Mouse (Mus musculus) monocyte, adult 2 months (primary cell): ENCODE data around the gene Clptm1.
"Not testable (repeated sequence)": the region's sequence is repeated elsewhere in the genome, so short reads cannot be mapped to it uniquely, and the experiment has no call there.

ENCODE experiments used
- DNase-seq, 2 experiments: peaks; one replicate each; pipeline ENCODE4 v3.0.0; 2022; ENCODE audit warnings: low spot score in 2 of 2, low read depth in 1 of 2

Clptm1 gene

GRCm38 (mm10) chr7:19691873-19692865, 27.3 kb upstream of the Clptm1 start, which contains the start of gene Apoc1:
Apoc1 (minus strand) TSS chr7:19692660.
- DNase-seq = no peak

DNA sequence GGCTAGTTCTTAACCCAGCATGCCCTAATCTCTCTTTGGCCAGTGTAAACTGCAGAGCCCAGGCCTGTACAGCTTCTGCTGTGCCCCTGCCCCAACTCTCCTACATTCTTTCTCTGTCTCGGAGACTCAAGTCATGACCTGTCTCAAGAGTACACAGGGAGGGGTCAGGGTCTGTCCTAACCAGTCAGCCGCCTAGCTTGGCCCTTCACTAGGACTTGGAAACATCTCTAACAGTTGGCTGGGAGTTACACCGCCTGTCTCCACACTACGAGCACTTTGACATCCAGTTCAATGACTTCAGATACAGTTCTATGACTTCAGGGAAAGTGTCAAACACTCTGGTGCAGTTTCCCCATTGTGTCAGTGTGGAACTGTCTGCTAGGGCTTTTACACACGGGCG, 26.6 kb upstream of the Clptm1 start:
- no peak for DNase-seq

DNA sequence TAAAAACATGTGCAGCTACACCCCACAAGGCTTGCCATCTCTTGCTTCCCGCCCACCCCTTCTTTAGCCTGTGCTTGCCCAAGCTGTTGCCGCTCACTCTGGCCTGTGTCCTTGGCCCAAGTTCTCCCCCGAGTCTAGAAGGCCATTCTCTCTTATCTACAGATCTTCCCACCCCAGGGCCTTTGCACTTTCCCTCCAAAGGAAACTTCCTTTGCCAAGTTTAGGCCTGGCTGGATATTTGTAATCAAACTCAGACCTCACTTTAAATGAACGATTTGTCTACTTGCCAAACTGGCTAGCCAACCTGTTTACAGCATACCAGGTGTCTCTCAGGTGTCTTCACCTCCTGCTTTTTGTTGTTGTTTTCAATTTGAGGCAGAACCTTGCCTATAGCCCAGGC, 26.0 kb upstream of the Clptm1 start:
- no peak for DNase-seq

DNA sequence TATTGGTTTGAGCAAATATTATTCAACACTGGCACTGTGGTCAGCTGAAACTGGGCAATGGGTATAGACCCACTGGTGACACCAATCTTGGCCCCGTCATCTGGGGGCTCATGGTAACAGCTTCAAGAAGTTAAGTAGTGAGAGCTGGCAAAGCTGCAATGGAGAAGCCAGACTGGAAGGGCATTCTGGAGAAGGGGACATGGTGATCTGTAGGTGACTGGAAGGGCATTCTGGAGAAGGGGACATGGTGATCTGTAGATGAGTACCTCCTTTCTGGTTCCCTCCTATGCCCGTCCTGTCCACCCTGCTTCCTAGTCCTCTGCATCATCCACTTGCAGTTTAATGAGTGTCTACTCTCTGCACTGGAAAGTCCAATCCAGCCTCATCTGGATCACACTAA, 23.8 kb upstream of the Clptm1 start:
- no peak for DNase-seq

DNA sequence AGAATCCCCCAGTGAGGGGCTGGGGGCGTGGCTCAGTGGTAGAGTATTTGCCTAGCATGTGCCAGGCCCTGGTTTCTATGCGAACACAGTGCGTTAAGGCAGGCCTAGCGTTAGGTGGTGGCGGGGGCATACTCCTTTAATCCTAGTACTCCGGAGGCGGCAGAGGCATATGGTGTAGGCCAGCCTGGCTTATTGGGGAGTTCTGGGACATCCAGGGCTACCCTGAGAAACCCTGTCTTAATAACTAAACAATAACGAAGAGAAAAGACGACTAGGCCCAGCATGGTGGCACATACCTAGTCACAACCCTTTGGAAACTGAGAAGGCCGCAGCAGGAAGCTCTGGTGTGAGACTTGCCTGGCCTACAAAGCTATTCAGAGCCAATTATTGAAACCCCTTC, 23.3 kb upstream of the Clptm1 start:
- no peak for DNase-seq

DNA sequence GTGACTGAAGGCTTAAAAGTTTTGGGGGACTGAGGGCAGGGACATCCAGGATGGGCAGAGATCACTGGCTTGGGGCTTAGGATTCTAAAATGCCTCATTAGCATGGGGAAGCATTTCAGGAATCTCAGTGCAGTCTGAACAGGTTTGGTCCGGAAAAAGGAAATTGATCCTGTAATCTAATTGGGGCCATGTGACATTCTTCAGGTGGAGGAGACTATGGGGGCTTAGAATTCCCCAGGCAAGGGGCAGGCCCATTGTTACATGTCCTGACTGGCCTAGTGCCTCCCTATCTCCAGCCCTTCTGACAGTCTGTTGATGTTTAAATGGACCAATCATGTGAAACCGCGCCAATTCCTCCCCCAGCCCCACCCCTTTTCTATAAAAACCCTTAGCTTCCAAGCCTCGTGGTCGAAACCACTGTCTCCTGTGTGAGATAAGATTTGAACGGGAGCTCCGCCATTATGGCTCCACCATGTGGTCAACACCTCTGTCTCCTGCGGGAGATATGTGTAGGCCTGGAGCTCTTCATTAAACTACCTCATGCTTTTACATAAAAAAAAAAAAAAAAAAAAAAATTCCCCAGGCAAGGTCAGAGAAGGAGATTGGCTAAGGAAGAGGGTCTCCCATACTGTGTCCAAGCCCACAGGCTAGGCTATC, 22.2 kb upstream of the Clptm1 start:
- not testable (repeated sequence) for DNase-seq

DNA sequence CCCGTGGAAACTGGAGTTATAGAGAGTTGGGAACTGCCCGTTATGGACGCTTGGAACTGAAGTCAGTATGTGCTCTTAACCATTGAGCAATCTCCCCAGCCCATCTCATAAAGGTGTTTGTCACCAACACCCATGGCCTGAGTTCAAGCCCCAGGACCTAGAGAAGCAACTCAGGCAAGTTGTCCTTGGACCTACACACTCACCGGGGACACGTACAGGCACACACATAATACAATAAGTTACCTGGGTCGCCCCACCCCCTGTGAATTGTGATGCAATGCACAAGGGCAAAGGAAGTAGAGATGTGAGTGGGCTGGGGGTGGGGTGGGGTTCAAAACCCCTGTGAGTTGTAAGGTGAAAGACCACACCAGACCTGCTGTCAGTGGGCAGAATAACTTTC, 21.7 kb upstream of the Clptm1 start:
- no peak for DNase-seq

GRCm38 (mm10) chr7:19685374-19685773, 20.5 kb upstream of the Clptm1 start:
- no peak for DNase-seq

DNA sequence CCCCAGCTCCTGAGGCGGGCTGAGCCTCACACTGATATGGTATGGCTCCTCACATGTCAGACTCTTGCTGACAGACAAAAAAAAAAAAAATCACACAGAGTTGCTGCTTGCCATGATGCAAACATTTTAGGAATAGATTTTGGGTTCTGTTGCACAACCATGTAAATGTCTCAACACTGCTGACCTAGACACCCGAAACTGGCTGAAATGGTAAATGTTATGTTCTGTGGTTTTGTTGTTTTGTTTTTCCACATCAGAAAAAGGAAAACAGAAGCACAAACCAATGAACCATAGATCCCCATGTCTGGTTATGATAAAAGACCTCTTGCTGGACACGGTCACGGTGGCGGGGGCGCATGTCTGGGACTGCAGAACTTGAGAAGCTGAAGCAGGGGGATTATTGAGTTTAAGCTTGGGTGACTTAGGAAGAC, 19.0 kb upstream of the Clptm1 start:
- DNase-seq = peak in 1 of 2 experiments; percentile 23

DNA sequence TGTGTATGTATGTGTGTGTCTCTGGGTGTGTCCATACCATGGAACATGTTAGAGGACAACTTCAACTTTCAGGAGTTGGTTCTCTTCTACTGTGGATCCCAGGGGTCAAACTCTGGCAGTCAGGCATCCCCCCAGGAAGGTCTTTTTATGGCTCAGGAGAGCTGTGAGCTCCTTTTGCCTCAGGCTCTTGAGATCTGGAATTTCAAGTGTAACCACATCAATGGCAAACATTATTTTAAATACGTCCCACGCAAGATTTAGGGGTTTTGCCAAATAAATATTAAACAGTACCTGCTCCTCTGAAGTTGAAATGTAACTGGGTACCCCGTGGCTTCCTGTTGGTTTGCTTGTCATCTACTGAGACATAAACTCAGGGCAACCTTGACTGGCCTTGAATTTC, 18.1 kb upstream of the Clptm1 start:
- DNase-seq = no peak

DNA sequence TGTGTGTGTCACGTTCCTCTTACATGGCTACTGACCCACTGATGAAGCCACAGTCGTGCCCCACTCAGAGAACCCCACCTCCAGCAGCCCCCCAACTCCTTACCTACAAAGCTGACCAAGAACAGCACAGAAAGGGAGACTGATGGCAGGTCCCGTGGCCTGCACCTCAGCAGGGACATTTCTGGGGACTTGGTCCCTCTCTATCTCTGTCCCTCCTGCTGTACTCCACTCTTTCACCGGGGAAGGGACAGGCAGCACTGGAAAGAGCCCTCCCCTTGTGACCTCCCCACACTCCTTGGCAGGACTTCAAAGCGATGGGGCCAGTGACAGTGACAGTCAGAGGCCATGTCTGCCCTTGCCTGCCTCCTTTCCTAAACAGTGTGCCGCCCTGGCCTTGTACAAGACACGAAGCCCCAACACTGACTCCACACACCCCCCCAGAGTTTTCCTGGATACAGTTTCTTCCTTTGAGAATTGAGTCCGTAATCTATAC, 16.4 kb upstream of the Clptm1 start, which contains the start of the genes Gm44805 and Apoc4:
Gm44805 (minus strand) TSS at position 222 of the 493 bp plus-strand sequence.
Apoc4 (minus strand) TSS at position 278 of the 493 bp plus-strand sequence.
- no peak for DNase-seq

- no peak for DNase-seq
Measured at GRCm38 (mm10) chr7:19680702-19681101, 15.9 kb upstream of the Clptm1 start.

GRCm38 (mm10) chr7:19678901-19679300, 14.1 kb upstream of the Clptm1 start:
- no peak for DNase-seq

GRCm38 (mm10) chr7:19677872-19678271, 13.0 kb upstream of the Clptm1 start, which contains the start of gene Apoc2:
Apoc2 (minus strand) TSS chr7:19677941.
- no peak for DNase-seq

DNA sequence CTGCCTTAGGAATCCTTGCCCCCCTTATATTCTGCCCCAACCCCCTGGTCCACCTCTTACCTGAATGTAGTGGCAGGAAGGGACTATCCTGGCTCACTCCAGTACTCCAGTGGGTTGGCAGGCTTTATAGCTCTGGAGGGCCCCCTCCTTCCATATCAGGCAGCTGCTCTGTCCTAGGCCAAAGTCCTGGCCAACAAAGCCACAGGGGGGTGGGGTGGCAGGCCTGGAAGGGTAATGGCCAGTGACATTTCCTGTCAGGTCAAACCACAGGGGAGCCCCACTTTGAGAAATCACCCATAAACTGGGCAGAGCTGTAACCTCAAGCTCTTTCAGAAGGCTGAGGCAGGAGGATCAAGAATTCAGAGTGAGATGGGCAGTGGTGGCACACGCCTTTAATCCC, 11.8 kb upstream of the Clptm1 start:
- DNase-seq = no peak

DNA sequence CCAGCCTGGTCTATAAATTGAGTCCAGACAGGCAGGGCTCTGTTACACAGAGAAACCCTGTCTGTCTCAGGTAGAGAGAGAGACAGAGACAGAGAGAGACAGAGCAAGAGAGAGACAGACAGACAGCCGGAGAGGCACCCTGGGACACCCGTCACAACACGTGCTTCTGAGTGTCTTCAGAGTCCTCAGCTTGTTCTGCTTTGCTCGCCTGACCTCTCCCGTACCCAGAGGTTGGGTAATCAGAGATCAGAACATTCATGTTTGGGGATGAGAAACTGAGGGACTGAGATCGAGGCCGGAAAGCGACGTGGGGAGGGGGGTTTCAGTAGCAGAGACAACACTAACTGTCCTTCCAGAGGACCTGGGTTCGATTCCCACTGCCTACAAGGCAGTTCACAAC, 11.0 kb upstream of the Clptm1 start:
- DNase-seq = peak in 1 of 2 experiments; percentile 32

GRCm38 (mm10) chr7:19673083-19673699, 8.4 kb upstream of the Clptm1 start:
- DNase-seq = no peak

DNA sequence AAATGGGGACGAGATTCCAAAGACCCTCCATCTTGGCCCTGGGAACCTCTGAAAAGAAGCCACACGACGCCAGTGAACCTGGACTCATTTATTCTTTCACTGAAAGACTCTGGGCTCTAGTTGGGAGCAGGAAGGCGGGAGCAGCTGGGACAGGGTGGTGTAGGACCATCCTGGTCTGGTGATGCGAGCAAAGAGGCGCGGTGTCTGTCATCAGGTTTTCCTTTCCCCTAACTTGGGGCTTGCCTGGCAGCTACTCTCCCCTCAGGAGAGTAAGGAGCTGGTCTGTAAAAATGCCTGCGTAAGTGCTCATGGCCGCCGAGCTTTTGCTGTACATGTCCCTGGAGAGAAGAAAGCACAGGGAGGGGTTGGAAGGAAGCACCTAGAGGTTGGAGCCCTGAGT, 6.7 kb upstream of the Clptm1 start:
- DNase-seq = no peak

GRCm38 (mm10) chr7:19668947-19669721, 4.3 kb upstream of the Clptm1 start:
- DNase-seq = peak; percentile 78 to 84

DNA sequence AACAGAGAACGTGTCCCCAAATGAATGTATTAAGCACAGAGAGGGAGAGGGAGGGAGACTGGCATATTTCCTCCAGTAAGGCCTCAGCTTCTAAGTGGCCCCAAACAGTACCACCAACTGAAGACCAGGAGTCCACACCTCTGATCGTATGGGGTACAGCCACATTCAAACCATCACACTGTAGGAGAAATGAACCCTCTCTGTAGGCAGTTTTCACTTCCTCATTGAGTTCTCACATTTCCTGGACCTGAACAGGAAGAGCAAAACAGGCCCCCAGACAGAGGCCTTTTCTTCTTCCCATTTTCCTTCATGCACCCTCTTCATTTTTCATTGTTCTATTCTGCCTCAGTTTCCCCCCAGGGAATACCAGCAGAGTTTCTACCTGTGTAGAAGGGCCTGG, 2.6 kb upstream of the Clptm1 start:
- DNase-seq = no peak

DNA sequence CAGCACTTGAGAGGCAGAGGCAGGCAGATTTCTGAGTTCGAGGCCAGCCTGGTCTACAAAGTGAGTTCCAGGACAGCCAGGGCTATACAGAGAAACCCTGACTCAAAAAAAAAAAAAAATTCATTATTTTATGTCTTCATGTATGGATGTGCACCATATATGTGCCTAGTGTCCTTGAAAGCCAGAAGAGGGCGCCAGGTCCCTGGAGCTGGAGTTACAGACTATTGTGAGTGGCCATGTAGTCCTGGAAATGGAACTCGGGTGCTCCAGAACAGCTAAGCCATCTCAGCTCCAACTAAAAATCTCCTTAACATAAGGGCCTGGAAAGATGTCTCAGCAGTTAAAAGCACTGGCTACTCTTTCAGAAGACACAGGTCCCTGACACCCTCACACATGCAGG, 1.9 kb upstream of the Clptm1 start:
- no peak for DNase-seq
